Mouse (Mus musculus): ENCODE results near the gene Mpc1.
"Not testable (repeated sequence)": the region's sequence is repeated elsewhere in the genome, so short reads cannot be mapped to it uniquely, and the experiment has no call there.

The Mpc1 gene

DNA sequence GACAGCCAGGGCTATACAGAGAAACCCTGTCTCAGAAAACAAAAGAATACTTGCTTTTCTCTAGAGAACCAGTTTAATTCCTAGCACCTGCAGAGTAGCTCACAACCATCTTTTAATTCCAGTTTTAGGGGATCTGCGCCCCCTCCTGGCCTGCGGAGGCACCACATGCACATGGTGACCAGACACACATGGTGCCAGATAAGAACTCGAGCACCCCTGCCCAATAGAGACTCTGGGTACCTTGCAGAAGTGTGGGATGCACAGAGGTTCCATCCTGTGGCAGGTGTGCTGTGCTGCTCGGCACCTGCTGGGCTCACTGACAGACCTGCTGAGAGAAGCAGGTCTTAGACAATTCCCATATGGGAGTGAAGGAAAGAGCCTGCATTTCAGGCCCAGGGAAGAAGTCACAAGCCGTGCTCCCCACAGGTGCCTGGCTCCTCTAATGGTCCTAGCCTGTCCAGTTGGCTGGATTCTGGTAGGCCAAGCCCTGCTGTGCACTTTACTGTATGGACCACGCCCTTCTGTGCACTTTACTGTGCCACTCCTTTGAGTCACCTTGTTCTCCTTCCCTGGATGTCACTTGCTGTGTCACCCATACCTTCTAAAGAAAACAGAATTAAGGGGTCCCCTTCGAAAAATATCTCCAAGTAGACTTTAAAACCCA, 45.9 kb downstream of the Mpc1 start:
- in situ Hi-C loops (cut with MseI, MboI) = no loop called here

DNA sequence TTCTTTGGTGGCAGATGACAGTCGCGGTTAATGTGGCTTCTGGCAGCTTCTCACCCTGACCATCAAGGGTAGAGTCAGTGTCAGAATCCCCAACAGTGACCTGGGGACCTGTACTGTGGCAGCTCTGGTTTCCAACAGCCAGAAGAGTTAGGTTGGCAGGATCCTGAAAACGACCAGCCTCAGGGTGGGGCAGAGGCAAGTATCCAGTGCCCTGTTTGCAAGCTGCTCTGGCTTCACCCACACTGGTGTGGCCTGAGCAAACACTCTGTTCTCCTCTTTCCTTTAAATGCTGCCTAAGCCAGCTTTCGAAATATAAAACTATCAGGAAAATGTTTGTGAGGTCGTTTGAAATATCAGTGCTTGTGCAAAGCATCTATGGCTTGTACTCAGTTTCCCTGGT, 47.9 kb downstream of the Mpc1 start:
- in situ Hi-C loops (cut with MseI, MboI) = no loop called here

DNA sequence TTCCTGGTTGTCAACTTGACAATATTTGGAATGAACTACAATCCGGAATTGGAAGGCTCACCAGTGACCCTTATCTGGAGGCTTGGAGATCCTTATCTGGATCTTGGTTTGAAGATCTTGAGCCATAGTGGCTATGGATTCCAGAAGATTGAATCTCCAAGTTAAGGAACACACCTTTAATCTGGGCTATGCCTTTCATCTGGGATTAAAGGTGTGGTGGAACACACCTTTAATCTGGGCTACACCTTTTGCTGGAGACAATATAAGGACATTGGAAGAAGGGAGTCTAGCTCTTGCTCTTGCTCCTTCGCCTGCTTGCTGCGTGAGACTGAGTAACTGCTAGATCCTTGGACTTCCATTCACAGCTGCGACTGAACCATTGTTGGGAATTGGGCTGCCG, 54.5 kb downstream of the Mpc1 start, which contains the start of gene Prr18:
Gene Prr18, plus strand, starts transcription at position 301 of the 400 bp plus-strand sequence.
- in situ Hi-C loops (cut with MseI, MboI) = not testable (repeated sequence)

DNA sequence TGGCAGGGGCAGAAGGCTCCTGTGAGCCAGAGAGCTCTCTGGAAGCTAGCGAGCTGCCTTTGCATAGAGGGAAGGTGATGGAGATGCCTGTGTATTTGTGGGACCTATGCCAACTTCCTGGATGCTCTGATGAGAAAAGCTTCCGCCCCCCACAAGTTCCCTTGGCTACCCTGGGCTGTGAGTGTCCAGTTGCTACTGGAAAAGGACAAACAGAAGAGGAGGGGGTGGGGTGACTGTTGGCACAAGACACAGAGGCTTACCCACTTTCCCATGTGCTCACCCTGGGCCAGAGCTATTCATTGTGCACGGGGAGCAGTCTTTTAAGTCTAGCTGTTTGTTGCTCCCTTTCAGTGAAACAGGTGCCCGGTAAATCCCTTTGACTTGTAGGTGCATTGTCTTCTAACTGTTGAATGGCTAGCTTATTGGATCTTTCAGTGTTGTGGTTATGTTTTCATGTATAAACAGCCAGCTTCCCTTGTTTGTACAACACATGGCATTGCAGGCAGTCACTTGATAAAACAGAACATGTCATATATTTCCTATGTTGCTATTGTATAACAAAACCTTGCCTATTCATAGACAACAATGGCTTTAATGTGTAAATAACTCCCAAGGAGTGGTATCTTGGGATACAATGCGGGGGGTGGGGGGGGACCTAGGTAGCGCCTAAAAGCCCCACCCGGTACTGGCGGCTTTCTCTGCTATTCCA, 57.1 kb downstream of the Mpc1 start:
- in situ Hi-C loops (cut with MseI, MboI) = no loop called here

DNA sequence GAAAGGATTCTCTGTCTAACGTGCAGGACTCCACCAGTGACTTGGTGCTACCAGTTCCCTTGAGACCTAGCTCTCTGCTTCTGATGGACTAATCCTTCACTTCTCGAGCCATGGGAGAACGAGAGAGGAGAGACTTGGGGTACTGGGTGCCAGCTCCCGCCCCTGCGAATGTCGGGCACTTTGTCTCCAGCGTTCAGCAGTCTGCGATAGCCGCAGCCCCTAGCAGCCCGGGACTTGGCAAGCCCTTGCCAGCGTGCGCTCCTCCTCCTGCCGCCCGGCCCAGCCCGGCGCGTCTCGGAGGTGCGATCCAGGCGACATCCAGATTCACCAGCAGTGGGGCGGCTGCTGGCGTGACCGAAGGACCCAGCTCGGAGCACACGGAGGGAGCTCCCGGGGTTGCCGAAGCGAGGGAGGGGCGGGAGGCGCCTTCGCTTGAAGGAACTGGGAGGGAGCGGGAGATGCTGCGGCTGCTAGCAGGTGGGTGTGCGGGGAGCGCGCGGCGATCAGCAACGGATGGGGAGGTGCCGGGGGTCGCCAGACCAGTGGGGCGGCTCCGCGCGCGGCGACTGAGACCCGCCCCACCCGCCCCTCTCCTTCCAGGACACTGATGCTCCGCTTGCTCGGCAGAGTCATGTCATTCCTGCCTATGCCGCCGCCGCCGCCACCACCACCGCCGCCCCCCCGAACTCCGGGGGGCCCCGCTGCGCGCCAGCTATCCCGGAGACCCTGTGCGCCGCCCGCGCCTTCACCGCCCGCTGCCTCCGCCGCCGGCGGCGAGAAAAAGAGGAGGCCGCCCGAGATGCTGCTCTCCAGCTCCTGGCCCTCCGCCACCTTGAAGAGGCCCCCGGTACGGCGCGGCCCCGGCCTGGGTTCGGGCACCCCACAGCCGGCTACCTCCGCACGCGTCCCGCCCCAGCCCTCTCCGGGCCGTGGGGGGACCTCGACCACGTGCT, 58.0 kb downstream of the Mpc1 start:
- in situ Hi-C loops (cut with MseI, MboI) = no loop called here

- in situ Hi-C loops (cut with MseI, MboI) = no loop called here
Observed at GRCm38 (mm10) chr17:8341360-8341963, 58.8 kb downstream of the Mpc1 start.

DNA sequence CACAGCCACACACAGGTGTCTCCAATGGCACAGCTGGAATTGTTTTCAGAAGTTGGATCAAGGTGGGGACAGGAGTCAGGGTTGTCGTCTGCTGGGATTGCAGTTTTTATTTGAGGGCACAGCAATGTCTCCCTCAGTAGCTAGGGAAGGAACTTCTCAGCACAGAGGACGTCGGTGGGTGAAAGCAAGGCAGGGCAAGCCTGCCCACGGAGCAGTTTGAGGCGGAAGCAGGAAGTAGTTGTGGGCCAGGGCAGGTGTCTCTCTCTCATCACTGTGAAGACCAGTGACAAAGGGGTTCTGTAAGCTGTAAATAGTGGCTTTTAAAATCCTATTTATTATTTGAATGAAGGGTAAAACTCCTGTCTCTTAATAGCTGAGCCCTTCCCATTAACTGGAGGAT, 60.0 kb downstream of the Mpc1 start:
- in situ Hi-C loops (cut with MseI, MboI) = no loop called here

DNA sequence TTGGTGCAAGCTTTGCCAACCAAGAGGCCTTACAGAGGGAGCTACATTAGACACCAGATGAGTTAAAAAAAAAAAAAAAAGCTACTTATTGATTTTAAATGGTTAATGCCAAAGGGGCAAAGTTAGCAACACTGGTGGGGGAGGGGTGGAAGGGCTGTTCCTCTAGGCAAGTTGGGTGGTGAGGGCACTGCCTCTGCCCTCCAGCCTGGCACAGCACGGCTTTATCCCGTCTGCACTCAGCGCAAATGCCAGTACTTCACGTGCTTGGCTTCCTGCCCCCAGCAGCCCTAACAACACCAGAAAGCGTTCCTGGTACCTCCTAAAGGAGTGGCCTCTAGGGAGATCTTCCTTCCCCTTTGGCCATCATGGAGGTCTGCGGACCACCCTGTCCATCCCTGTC, 60.7 kb downstream of the Mpc1 start:
- in situ Hi-C loops (cut with MseI, MboI) = no loop called here
